Mouse (Mus musculus) hindbrain, postnatal 0 days (tissue): ENCODE measurements at regions not wholly inside any gene's neighbourhood (a gene's known extent, or its start where the extent isn't known, plus 50 kb on each side); places are given as distances from the start of the nearest gene placed in this dataset.

Experiments used
- ATAC-seq: fragments of 200-750 bp; cut with Nextera tagmentation; 2 replicates; pipeline ENCODE4 v1.8.0; 2017; ENCODE audit warnings: mild to moderate bottlenecking, moderate TSS enrichment, moderate library complexity
- DNase-seq: peaks from one replicate; pipeline ENCODE4 v3.0.0-alpha.2; 2015; ENCODE audit warnings: low spot score
- H3K27ac ChIP-seq: fragments of 300-500 bp; sonication (generic); 2 replicates; pipeline ENCODE4 v1.5.1; 2014; ENCODE audit warnings: mild to moderate bottlenecking
- H3K27me3 ChIP-seq: fragments of 300-500 bp; sonication (generic); 2 replicates; pipeline ENCODE4 v1.6.1; 2014; ENCODE audit warnings: low read length, mixed read lengths; ENCODE audit not compliant: insufficient read depth
- H3K36me3 ChIP-seq: fragments of 300-500 bp; sonication (generic); 2 replicates; pipeline ENCODE4 v1.6.1; 2014; ENCODE audit warnings: low read length, mixed read lengths; ENCODE audit not compliant: insufficient read depth
- H3K4me1 ChIP-seq: fragments of 300-500 bp; sonication (generic); 2 replicates; pipeline ENCODE4 v1.6.1; 2014; ENCODE audit warnings: antibody characterized with exemption, low read length, mixed read lengths; ENCODE audit not compliant: insufficient read depth
- H3K4me2 ChIP-seq: fragments of 300-500 bp; sonication (generic); 2 replicates; pipeline ENCODE4 v1.6.1; 2014; ENCODE audit warnings: low read depth, mild to moderate bottlenecking, low read length, moderate library complexity, mixed read lengths
- H3K4me3 ChIP-seq: fragments of 300-500 bp; sonication (generic); 2 replicates; pipeline ENCODE4 v1.5.1; 2014; ENCODE audit warnings: low read length
- H3K9ac ChIP-seq: fragments of 300-500 bp; sonication (generic); replicated peaks from 2 replicates; pipeline ENCODE4 v1.6.1; 2014; ENCODE audit warnings: mild to moderate bottlenecking, low read length, moderate library complexity, mixed read lengths
- H3K9me3 ChIP-seq: fragments of 300-500 bp; sonication (generic); 2 replicates; pipeline ENCODE4 v1.6.1; 2016; ENCODE audit warnings: low read length, mixed read lengths
- CTCF ChIP-seq: IDR thresholded peaks from 2 replicates; pipeline ENCODE4 v1.5.1; 2016; ENCODE audit warnings: antibody characterized with exemption, control low read depth, low read depth
- WGBS: fragments of 180-500 bp; shearing (Covaris S2); extraction: QIAGEN DNeasy Blood & Tissue Kit; methylation state at CpG from one replicate; pipeline ENCODE4 v1.1.7; 2014; 5-methylcytosine and 5-hydroxymethylcytosine counted together

DNA sequence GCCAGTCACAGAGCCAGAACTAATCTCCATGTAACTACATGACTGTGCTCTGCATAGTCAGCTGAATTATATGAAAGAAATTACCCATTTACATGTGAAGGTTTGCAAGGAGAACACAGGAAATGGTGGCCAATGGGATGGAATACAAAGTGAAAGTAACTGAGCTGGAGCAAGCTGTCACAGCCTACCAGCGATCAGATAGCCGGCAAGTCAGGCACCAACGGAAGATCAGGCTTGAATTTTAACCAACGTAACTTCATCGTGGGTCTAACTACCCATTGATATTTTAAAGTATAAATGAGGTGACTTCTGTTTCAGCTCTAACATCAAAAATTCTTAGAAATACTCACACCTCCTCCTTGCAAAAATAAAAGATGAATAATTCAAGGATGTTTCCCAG is 104.9 kb upstream of the Pirt start:
- no peak overlapping the region for H3K27ac ChIP-seq
- WGBS: 87% methylated on average over 5 of the region's 5 CpGs
- H3K9ac ChIP-seq: no peak overlapping the region
- no peak overlapping the region for H3K4me3 ChIP-seq
- ATAC-seq (no peak), DNase-seq (no peak)
- H3K36me3 ChIP-seq: no peaks in the 10 kb centered on the region
- no peaks in the 10 kb centered on the region for H3K4me1 ChIP-seq
- no peak for TF ChIP-seq CTCF
- H3K4me2 ChIP-seq: no peak overlapping the region
- H3K9me3 ChIP-seq: no peaks in the 10 kb centered on the region
- H3K27me3 ChIP-seq: no peaks in the 10 kb centered on the region

DNA sequence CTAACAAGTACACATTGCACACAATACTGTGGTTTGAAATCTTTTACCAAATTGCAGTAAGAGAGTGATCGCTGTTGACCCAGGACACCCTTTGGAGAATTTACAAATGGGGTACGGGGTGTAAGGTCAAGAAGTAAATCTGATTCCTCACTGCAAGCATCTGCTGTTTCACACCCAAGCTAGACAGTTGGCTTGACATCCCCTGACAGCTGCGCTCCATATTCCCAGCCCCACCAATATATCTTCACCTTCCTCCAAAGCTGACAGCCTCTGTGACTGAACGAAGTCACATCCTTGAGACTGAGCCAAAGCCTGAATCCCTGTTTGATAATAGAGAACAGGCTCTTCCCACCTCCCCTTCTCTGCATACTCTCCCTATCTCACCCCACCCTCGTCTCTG is 98.5 kb upstream of the Pirt start:
- Histone ChIP-seq H3K4me1 (no peaks in the 10 kb centered on the region), H3K27ac (no peak overlapping the region), H3K27me3 (no peaks in the 10 kb centered on the region), H3K4me2 (no peak overlapping the region), H3K9me3 (no peaks in the 10 kb centered on the region), H3K9ac (no peak overlapping the region), H3K36me3 (no peaks in the 10 kb centered on the region), H3K4me3 (no peak overlapping the region)
- 67% methylated on average over 5 of the region's 5 CpGs for WGBS
- DNase-seq (peak; percentile 7), ATAC-seq (no peak)
- no peak for TF ChIP-seq CTCF

GRCm38 (mm10) chr11:66813731-66814130 is 98.0 kb upstream of the Pirt start:
- DNase-seq (no peak), ATAC-seq (no peak)
- no peaks in the 10 kb centered on the region for H3K9me3 ChIP-seq
- H3K4me1 ChIP-seq: no peaks in the 10 kb centered on the region
- TF ChIP-seq CTCF: no peak
- WGBS: 51% methylated on average over 4 of the region's 4 CpGs
- no peak overlapping the region for H3K27ac ChIP-seq
- H3K36me3 ChIP-seq: no peaks in the 10 kb centered on the region
- H3K27me3 ChIP-seq: no peaks in the 10 kb centered on the region
- no peak overlapping the region for H3K4me2 ChIP-seq
- H3K9ac ChIP-seq: no peak overlapping the region; the same call in 1 of the 2 replicates
- no peak overlapping the region for H3K4me3 ChIP-seq

DNA sequence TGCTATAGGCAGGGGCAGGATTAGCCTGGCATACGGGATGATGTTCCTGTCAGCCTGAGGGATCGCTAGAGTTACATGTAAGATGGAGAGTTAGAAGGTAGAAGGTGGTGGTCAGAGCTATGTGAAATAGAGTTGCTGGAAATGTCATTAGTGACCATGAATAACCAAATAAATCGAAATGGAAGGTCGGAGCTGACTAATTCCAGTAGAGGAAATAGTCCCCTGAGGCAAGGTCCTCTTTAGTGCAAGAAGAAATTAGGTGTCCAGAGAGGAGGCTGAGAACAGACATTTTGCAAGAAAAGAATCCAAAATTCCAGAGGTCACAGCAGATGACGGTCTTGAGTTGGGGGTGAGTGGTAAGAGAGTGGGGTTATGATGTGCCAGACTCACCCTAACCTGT is 75.9 kb upstream of the Pirt start:
- DNase-seq: no peak
- 89% methylated on average over 5 of the region's 5 CpGs for WGBS

GRCm38 (mm10) chr11:66836633-66837380 is 75.0 kb upstream of the Pirt start:
- DNase-seq (no peak), ATAC-seq (no peak)
- no peaks in the 10 kb centered on the region for H3K4me1 ChIP-seq
- no peak overlapping the region for H3K4me3 ChIP-seq
- H3K27me3 ChIP-seq: no peaks in the 10 kb centered on the region
- no peak for TF ChIP-seq CTCF
- no peak overlapping the region for H3K27ac ChIP-seq
- 64% methylated on average over 2 of the region's 2 CpGs for WGBS
- H3K9ac ChIP-seq: no peak overlapping the region
- no peaks in the 10 kb centered on the region for H3K36me3 ChIP-seq
- H3K9me3 ChIP-seq: no peaks in the 10 kb centered on the region
- H3K4me2 ChIP-seq: no peak overlapping the region

More for the DNA sequence above, 75.9 kb upstream of the Pirt start:
- Histone ChIP-seq H3K4me2 (no peak overlapping the region), H3K9ac (no peak overlapping the region), H3K27ac (no peak overlapping the region), H3K9me3 (no peaks in the 10 kb centered on the region), H3K27me3 (no peaks in the 10 kb centered on the region), H3K4me1 (no peaks in the 10 kb centered on the region), H3K36me3 (no peaks in the 10 kb centered on the region), H3K4me3 (no peak overlapping the region)
- no peak for ATAC-seq
- TF ChIP-seq CTCF: no peak

DNA sequence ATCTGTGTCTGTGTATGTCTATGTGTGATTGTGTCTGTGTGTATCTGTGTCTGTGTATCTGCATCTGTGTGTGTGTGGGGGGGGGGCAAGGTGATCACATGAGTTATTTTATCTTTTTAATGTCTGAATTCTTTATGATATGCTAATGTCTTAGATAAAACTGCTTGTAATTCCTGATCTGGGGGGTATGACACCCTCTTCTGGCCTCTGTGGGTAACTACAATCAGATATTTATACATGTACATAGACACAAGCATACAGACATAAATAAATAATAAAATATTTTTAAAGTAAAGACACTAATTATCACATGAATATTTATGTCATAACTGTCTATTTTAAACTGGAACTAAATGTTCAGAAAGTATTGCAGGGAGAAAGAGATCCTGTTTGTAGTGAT is 66.5 kb upstream of the Pirt start:
- no peak for ATAC-seq
- peak; percentile 48 for TF ChIP-seq CTCF
- DNase-seq: peak; percentile 42
- Histone ChIP-seq H3K4me1 (0 out of 2 replicates have a peak, but pooled peaks cover 7% of the 10 kb centered on the region), H3K27ac (no peak overlapping the region), H3K9ac (no peak overlapping the region), H3K36me3 (no peaks in the 10 kb centered on the region), H3K4me3 (no peak overlapping the region), H3K27me3 (no peaks in the 10 kb centered on the region), H3K9me3 (no peaks in the 10 kb centered on the region), H3K4me2 (no peak overlapping the region)

- Histone ChIP-seq H3K4me2 (no peak overlapping the region), H3K4me3 (no peak overlapping the region), H3K4me1 (0 out of 2 replicates have a peak, but pooled peaks cover 7% of the 10 kb centered on the region), H3K27me3 (no peaks in the 10 kb centered on the region), H3K9me3 (no peaks in the 10 kb centered on the region), H3K27ac (0 out of 2 replicates have a peak overlapping the region, but pooled peaks have one; percentile 29), H3K9ac (no peak overlapping the region), H3K36me3 (no peaks in the 10 kb centered on the region)
- WGBS: 24% methylated on average over 9 of the region's 9 CpGs
- DNase-seq (peak; percentile 38), ATAC-seq (peak; percentile 73; the same call in 1 of the 2 replicates)
- TF ChIP-seq CTCF: no peak
These were observed 65.6 kb upstream of the Pirt start for GRCm38 (mm10) chr11:66846043-66846775.
